Mouse (Mus musculus) layer of hippocampus, adult 6 months (tissue): Measurements from ENCODE around the gene Olfr1308. TPM values are rescaled to one million over a fixed set of nuclear protein-coding genes. Genes with fewer than 3 reads are reported as not detected.

ENCODE experiments used
- long read RNA-seq, 2 experiments: library from polyadenylated mRNA; unstranded; transcript quantifications; one replicate each; pipeline ENCODE4 v2.0.0; 2019 to 2020
- polyA plus RNA-seq: library from polyadenylated mRNA; unstranded; fragments of <200 nt; fragmentation: Nextera tagmentation; gene quantifications from 2 replicates; pipeline ENCODE4 v1.2.3, GENCODE M21; 2021

Gene Olfr1308
- not detected in 2 replicates for polyA plus RNA-seq
- long read RNA-seq, experiment 1: 0 reads
- long read RNA-seq, experiment 2: 0 reads

GRCm38 (mm10) chr2:111964844-111965243, at the start of gene Olfr1308:
Gene Olfr1308, minus strand, starts transcription at chr2:111964944.

GRCm38 (mm10) chr2:112012608-112013007, 47.9 kb upstream of the Olfr1308 start, which contains the start of gene Olfr1310:
Gene Olfr1310, minus strand, starts transcription at chr2:112012708.

DNA sequence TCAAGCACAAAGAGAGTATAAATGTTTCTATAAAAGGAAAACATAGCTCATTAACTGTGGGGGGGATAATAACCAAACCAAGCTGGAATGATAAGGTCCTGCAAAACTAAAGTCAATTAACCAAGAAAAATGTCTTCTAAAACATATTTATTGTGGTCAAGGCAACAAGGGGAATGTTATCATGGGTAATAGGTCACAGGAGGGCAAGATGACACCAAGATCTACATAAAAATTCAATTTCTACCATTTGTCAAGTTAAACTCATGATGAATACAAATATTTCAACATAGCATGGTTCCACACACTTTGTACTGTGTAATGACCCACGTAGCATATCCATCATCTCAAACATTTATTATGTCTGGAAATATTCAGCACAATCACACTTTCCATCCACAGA, 25.4 kb upstream of the Olfr1308 start, which contains the start of gene Olfr1309:
Olfr1309 (minus strand) TSS at position 101 of the 400 bp plus-strand sequence.

DNA sequence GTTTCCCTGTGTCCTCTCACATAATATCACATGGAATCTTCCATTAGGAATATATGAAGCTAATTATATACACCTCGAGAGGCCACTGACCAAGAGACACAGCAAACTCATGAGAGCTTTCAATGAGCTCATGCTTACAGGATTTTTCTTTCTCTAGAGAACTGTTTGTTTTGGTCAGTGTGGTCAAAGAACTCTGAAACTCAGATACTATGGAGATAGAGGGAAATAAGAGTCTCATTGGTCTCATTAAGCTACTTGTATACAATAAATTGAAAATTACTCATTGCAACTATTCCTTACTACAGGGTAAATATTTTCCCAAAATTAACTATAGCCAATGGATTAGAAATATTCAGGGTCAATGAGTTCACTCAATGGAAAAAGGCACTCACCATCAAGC, 15.4 kb downstream of the Olfr1308 start, which contains the start of gene Olfr1307:
Olfr1307 (minus strand) TSS at position 101 of the 400 bp plus-strand sequence.

DNA sequence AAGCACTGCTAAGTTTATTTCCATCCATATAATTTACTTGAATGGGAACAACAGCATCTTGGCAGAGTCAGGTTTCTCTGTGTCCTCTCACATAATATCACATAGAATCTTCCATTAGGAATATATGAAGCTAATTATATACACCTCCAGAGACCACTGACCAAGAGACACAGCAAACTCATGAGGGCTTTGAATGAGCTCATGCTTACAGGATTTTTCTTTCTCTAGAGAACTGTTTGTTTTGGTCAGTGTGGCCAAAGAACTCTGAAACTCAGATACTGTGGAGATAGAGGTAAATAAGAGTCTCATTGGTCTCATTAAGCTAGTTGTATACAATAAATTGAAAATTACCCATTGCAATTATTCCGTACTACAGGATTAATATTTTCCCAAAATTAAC, 48.6 kb downstream of the Olfr1308 start, which contains the start of gene Olfr1306:
Olfr1306 (minus strand) TSS at position 101 of the 400 bp plus-strand sequence.

Other genes starting within 250 kb of the Olfr1308 start
- gene Olfr1301, start 213.9 kb downstream of the Olfr1308 start, polyA plus RNA-seq: not detected in 2 replicates
- gene Olfr1302, start 187.5 kb downstream of the Olfr1308 start, polyA plus RNA-seq: not detected in 2 replicates
- gene Olfr1303, start 144.6 kb downstream of the Olfr1308 start, polyA plus RNA-seq: not detected in 2 replicates
- not detected in 2 replicates for gene Olfr1305, start 87.8 kb downstream of the Olfr1308 start, polyA plus RNA-seq
- not detected in 2 replicates for gene Olfr1306, start 48.7 kb downstream of the Olfr1308 start, polyA plus RNA-seq
- not detected in 2 replicates for gene Olfr1307, start 15.5 kb downstream of the Olfr1308 start, polyA plus RNA-seq
- gene Olfr1309, start 25.3 kb upstream of the Olfr1308 start, polyA plus RNA-seq: not detected in 2 replicates
- gene Olfr1310, start 47.8 kb upstream of the Olfr1308 start, polyA plus RNA-seq: not detected in 2 replicates
- not detected in 2 replicates for gene Olfr1311, start 59.5 kb upstream of the Olfr1308 start, polyA plus RNA-seq
- gene Olfr1312, start 85.3 kb upstream of the Olfr1308 start, polyA plus RNA-seq: not detected in 2 replicates
- not detected in 2 replicates for gene Olfr1313, start 112.9 kb upstream of the Olfr1308 start, polyA plus RNA-seq
- not detected in 2 replicates for gene Olfr1314, start 131.8 kb upstream of the Olfr1308 start, polyA plus RNA-seq
- not detected in 2 replicates for gene Olfr1315-ps1, start 150.5 kb upstream of the Olfr1308 start, polyA plus RNA-seq
- gene Olfr1316, start 170.0 kb upstream of the Olfr1308 start, polyA plus RNA-seq: not detected in 2 replicates
- gene Olfr1317, start 175.4 kb upstream of the Olfr1308 start, polyA plus RNA-seq: not detected in 2 replicates
- gene Olfr1318, start 189.3 kb upstream of the Olfr1308 start, polyA plus RNA-seq: not detected in 2 replicates